Mouse (Mus musculus) liver, embryonic 12.5 days (tissue): ENCODE data around the gene Dock2. TPM values are rescaled to one million over a fixed set of nuclear protein-coding genes. Genes with fewer than 3 reads are reported as not detected.

ENCODE experiments used
- ATAC-seq: fragments of 200-750 bp; cut with Nextera tagmentation; 2 replicates; pipeline ENCODE4 v1.8.0; 2017; ENCODE audit warnings: moderate number of reproducible peaks, mild to moderate bottlenecking, moderate library complexity
- H3K27ac ChIP-seq: fragments of 300-500 bp; sonication (generic); 2 replicates; pipeline ENCODE4 v1.5.1; 2016; ENCODE audit warnings: mild to moderate bottlenecking
- H3K27me3 ChIP-seq: fragments of 300-500 bp; sonication (generic); replicated peaks from 2 replicates; pipeline ENCODE4 v1.6.1; 2016; ENCODE audit warnings: mild to moderate bottlenecking, moderate library complexity
- H3K36me3 ChIP-seq: fragments of 300-500 bp; sonication (generic); 2 replicates; pipeline ENCODE4 v1.6.1; 2016; ENCODE audit warnings: mild to moderate bottlenecking, moderate library complexity
- H3K4me1 ChIP-seq: fragments of 300-500 bp; sonication (generic); 2 replicates; pipeline ENCODE4 v1.6.1; 2016
- H3K4me2 ChIP-seq: fragments of 300-500 bp; sonication (generic); 2 replicates; pipeline ENCODE4 v1.6.1; 2016; ENCODE audit warnings: mild to moderate bottlenecking, moderate library complexity
- H3K4me3 ChIP-seq: fragments of 300-500 bp; sonication (generic); 2 replicates; pipeline ENCODE4 v1.5.1; 2016; ENCODE audit warnings: mild to moderate bottlenecking, moderate library complexity
- H3K9ac ChIP-seq: fragments of 300-500 bp; sonication (generic); 2 replicates; pipeline ENCODE4 v1.6.1; 2016; ENCODE audit warnings: mild to moderate bottlenecking, moderate library complexity
- H3K9me3 ChIP-seq: fragments of 300-500 bp; sonication (generic); replicated peaks from 2 replicates; pipeline ENCODE4 v1.6.1; 2016; ENCODE audit warnings: mild to moderate bottlenecking, moderate library complexity
- WGBS: fragments of 180-500 bp; shearing (Covaris S2); methylation state at CpG from one replicate; pipeline ENCODE4 v1.1.7; 2016; ENCODE audit not compliant: insufficient replicate concordance; 5-methylcytosine and 5-hydroxymethylcytosine counted together
- polyA plus RNA-seq: library from polyadenylated mRNA; unstranded; fragments of >200 nt; fragmentation: Nextera tagmentation; extraction: Ambion mirVana; gene quantifications from 2 replicates; pipeline ENCODE4 v1.2.1, GENCODE M21; 2016

The Dock2 gene
- polyA plus RNA-seq, 1 experiment from 2014 or later: 6.3 TPM

- no peak overlapping the region for H3K9ac ChIP-seq
- H3K4me2 ChIP-seq: no peak overlapping the region
- no peak overlapping the region for H3K27ac ChIP-seq
- 62% methylated on average over 5 of the region's 5 CpGs for WGBS
- no peak overlapping the region for H3K4me3 ChIP-seq
- no peak for ATAC-seq
- no peaks in the 10 kb centered on the region for H3K9me3 ChIP-seq
- no peaks in the 10 kb centered on the region for H3K4me1 ChIP-seq
- H3K36me3 ChIP-seq: no peaks in the 10 kb centered on the region
- H3K27me3 ChIP-seq: no peaks in the 10 kb centered on the region
These were observed 19.8 kb downstream of the Dock2 start for GRCm38 (mm10) chr11:34763739-34764361.

GRCm38 (mm10) chr11:34762570-34763127 is 21.0 kb downstream of the Dock2 start:
- Histone ChIP-seq H3K36me3 (0 out of 2 replicates have a peak, but pooled peaks cover 2% of the 10 kb centered on the region), H3K27ac (no peak overlapping the region), H3K27me3 (no peaks in the 10 kb centered on the region), H3K4me1 (no peaks in the 10 kb centered on the region), H3K9me3 (no peaks in the 10 kb centered on the region), H3K9ac (no peak overlapping the region), H3K4me2 (no peak overlapping the region), H3K4me3 (no peak overlapping the region)
- no peak for ATAC-seq
- 83% methylated on average over 5 of the region's 5 CpGs for WGBS

GRCm38 (mm10) chr11:34762125-34762524 is 21.6 kb downstream of the Dock2 start:
- Histone ChIP-seq H3K27me3 (no peaks in the 10 kb centered on the region), H3K9me3 (no peaks in the 10 kb centered on the region), H3K36me3 (0 out of 2 replicates have a peak, but pooled peaks cover 2% of the 10 kb centered on the region), H3K9ac (no peak overlapping the region), H3K4me1 (no peaks in the 10 kb centered on the region), H3K4me3 (no peak overlapping the region), H3K27ac (no peak overlapping the region), H3K4me2 (no peak overlapping the region)
- no peak for ATAC-seq
- WGBS: 70% methylated on average over 6 of the region's 6 CpGs

GRCm38 (mm10) chr11:34759582-34759981 is 24.1 kb downstream of the Dock2 start:
- no peak for ATAC-seq
- WGBS: 72% methylated on average over 4 of the region's 4 CpGs
- H3K4me1 ChIP-seq: no peaks in the 10 kb centered on the region
- H3K9ac ChIP-seq: no peak overlapping the region
- 0 out of 2 replicates have a peak, but pooled peaks cover 2% of the 10 kb centered on the region for H3K36me3 ChIP-seq
- H3K27ac ChIP-seq: no peak overlapping the region
- H3K4me3 ChIP-seq: no peak overlapping the region
- no peak overlapping the region for H3K4me2 ChIP-seq
- H3K27me3 ChIP-seq: no peaks in the 10 kb centered on the region
- H3K9me3 ChIP-seq: no peaks in the 10 kb centered on the region

GRCm38 (mm10) chr11:34741081-34741480 is 42.6 kb downstream of the Dock2 start:
- WGBS: 53% methylated on average over 1 of the region's 1 CpGs
- H3K4me2 ChIP-seq: no peak overlapping the region
- no peaks in the 10 kb centered on the region for H3K4me1 ChIP-seq
- no peak overlapping the region for H3K4me3 ChIP-seq
- H3K27ac ChIP-seq: no peak overlapping the region
- no peaks in the 10 kb centered on the region for H3K9me3 ChIP-seq
- no peaks in the 10 kb centered on the region for H3K36me3 ChIP-seq
- no peak overlapping the region for H3K9ac ChIP-seq
- H3K27me3 ChIP-seq: no peaks in the 10 kb centered on the region
- no peak for ATAC-seq

- no peak for ATAC-seq
- WGBS: 79% methylated on average over 3 of the region's 3 CpGs
- H3K9me3 ChIP-seq: no peaks in the 10 kb centered on the region
These were observed 43.9 kb downstream of the Dock2 start for GRCm38 (mm10) chr11:34739816-34740215.

GRCm38 (mm10) chr11:34738945-34739344 is 44.7 kb downstream of the Dock2 start:
- H3K4me1 ChIP-seq: no peaks in the 10 kb centered on the region

More at GRCm38 (mm10) chr11:34739816-34740215, 43.9 kb downstream of the Dock2 start:
- Histone ChIP-seq H3K36me3 (no peaks in the 10 kb centered on the region), H3K4me2 (no peak overlapping the region), H3K27me3 (no peaks in the 10 kb centered on the region), H3K4me1 (no peaks in the 10 kb centered on the region), H3K9ac (no peak overlapping the region), H3K27ac (no peak overlapping the region), H3K4me3 (no peak overlapping the region)

GRCm38 (mm10) chr11:34737193-34737592 is 46.5 kb downstream of the Dock2 start:
- no peaks in the 10 kb centered on the region for H3K9me3 ChIP-seq
- no peaks in the 10 kb centered on the region for H3K36me3 ChIP-seq
- no peaks in the 10 kb centered on the region for H3K4me1 ChIP-seq
- WGBS: 11% methylated on average over 4 of the region's 4 CpGs
- no peak overlapping the region for H3K4me2 ChIP-seq
- H3K4me3 ChIP-seq: no peak overlapping the region
- ATAC-seq: no peak
- H3K27me3 ChIP-seq: no peaks in the 10 kb centered on the region
- no peak overlapping the region for H3K9ac ChIP-seq
- no peak overlapping the region for H3K27ac ChIP-seq

More at GRCm38 (mm10) chr11:34738945-34739344, 44.7 kb downstream of the Dock2 start:
- no peak overlapping the region for H3K4me2 ChIP-seq
- no peak overlapping the region for H3K27ac ChIP-seq
- no peaks in the 10 kb centered on the region for H3K36me3 ChIP-seq
- ATAC-seq: no peak
- no peak overlapping the region for H3K9ac ChIP-seq
- H3K4me3 ChIP-seq: no peak overlapping the region
- no peaks in the 10 kb centered on the region for H3K27me3 ChIP-seq
- H3K9me3 ChIP-seq: no peaks in the 10 kb centered on the region
- WGBS: 54% methylated on average over 1 of the region's 1 CpGs

- H3K9me3 ChIP-seq: no peaks in the 10 kb centered on the region
- H3K4me3 ChIP-seq: no peak overlapping the region
- H3K27ac ChIP-seq: no peak overlapping the region
- no peaks in the 10 kb centered on the region for H3K36me3 ChIP-seq
- no peak for ATAC-seq
- no peak overlapping the region for H3K9ac ChIP-seq
- H3K27me3 ChIP-seq: no peaks in the 10 kb centered on the region
- WGBS: 51% methylated on average over 3 of the region's 3 CpGs
- H3K4me1 ChIP-seq: no peaks in the 10 kb centered on the region
- no peak overlapping the region for H3K4me2 ChIP-seq
These were observed 49.7 kb downstream of the Dock2 start for GRCm38 (mm10) chr11:34734033-34734432.

GRCm38 (mm10) chr11:34727467-34727866 is 56.2 kb downstream of the Dock2 start:
- Histone ChIP-seq H3K4me1 (peaks cover 18% of the 10 kb centered on the region), H3K9me3 (no peaks in the 10 kb centered on the region), H3K36me3 (no peaks in the 10 kb centered on the region), H3K4me3 (no peak overlapping the region), H3K9ac (0 out of 2 replicates have a peak overlapping the region, but pooled peaks have one; percentile 7), H3K27me3 (no peaks in the 10 kb centered on the region), H3K27ac (peak overlapping the region; percentile 67), H3K4me2 (peak overlapping the region; percentile 43)
- peak; percentile 84 for ATAC-seq
- WGBS: 52% methylated on average over 3 of the region's 3 CpGs

GRCm38 (mm10) chr11:34726699-34727347 is 56.9 kb downstream of the Dock2 start:
- H3K9ac ChIP-seq: no peak overlapping the region
- H3K4me3 ChIP-seq: no peak overlapping the region
- peak overlapping the region; percentile 67 for H3K27ac ChIP-seq
- 77% methylated on average over 9 of the region's 9 CpGs for WGBS
- H3K4me2 ChIP-seq: peak overlapping the region; percentile 43
- H3K9me3 ChIP-seq: no peaks in the 10 kb centered on the region
- peaks cover 18% of the 10 kb centered on the region for H3K4me1 ChIP-seq
- H3K36me3 ChIP-seq: no peaks in the 10 kb centered on the region
- ATAC-seq: peak; percentile 67
- H3K27me3 ChIP-seq: no peaks in the 10 kb centered on the region

GRCm38 (mm10) chr11:34713360-34713759 is 70.3 kb downstream of the Dock2 start:
- Histone ChIP-seq H3K4me2 (no peak overlapping the region), H3K27ac (no peak overlapping the region), H3K27me3 (no peaks in the 10 kb centered on the region), H3K9ac (no peak overlapping the region), H3K9me3 (no peaks in the 10 kb centered on the region), H3K4me1 (no peaks in the 10 kb centered on the region), H3K4me3 (no peak overlapping the region), H3K36me3 (no peaks in the 10 kb centered on the region)
- no peak for ATAC-seq
- WGBS: 79% methylated on average over 5 of the region's 5 CpGs
